Mouse (Mus musculus) cerebellum, postnatal 10 days (tissue): ENCODE data around the gene Vmn1r191.
A peak's percentile ranks its signal among the peaks of the same experiment; 100 is the strongest.
"Not testable (repeated sequence)": the region's sequence is repeated elsewhere in the genome, so short reads cannot be mapped to it uniquely, and the experiment has no call there.

Source experiments
- DNase-seq, 2 experiments: peaks; one replicate each; pipeline ENCODE4 v3.0.0; 2021; ENCODE audit warnings: mixed read lengths in 2 of 2

Vmn1r191 gene

GRCm38 (mm10) chr13:22183869-22184268, at the start of gene Vmn1r191:
Gene Vmn1r191, minus strand, starts transcription at chr13:22183969.
- no peak for DNase-seq

GRCm38 (mm10) chr13:22223060-22223459, 39.3 kb upstream of the Vmn1r191 start, which contains the start of gene Vmn1r193:
Gene Vmn1r193, minus strand, starts transcription at chr13:22223160.
- not testable (repeated sequence) for DNase-seq

- not testable (repeated sequence) for DNase-seq
These were observed 9.0 kb upstream of the Vmn1r191 start for GRCm38 (mm10) chr13:22192756-22193155.

GRCm38 (mm10) chr13:22191041-22191440, 7.3 kb upstream of the Vmn1r191 start, which contains the start of gene Vmn1r192:
Gene Vmn1r192, minus strand, starts transcription at chr13:22191141.
- no peak for DNase-seq

GRCm38 (mm10) chr13:22190385-22190784, 6.6 kb upstream of the Vmn1r191 start:
- no peak for DNase-seq

- no peak for DNase-seq
These were observed 5.5 kb upstream of the Vmn1r191 start for GRCm38 (mm10) chr13:22189313-22189712.

- DNase-seq: peak; percentile 1 to 4
These were observed 15.4 kb downstream of the Vmn1r191 start for GRCm38 (mm10) chr13:22168416-22168815.

GRCm38 (mm10) chr13:22136495-22137293, 47.1 kb downstream of the Vmn1r191 start:
- peak in 1 of 2 experiments; percentile 2 for DNase-seq
